Mouse (Mus musculus): Measurements from ENCODE around the gene Wap. TPM values are rescaled to one million over a fixed set of nuclear protein-coding genes. Genes with fewer than 3 reads are reported as not detected.

The Wap gene
- total and polyA plus RNA-seq, 3 experiments = not detected

DNA sequence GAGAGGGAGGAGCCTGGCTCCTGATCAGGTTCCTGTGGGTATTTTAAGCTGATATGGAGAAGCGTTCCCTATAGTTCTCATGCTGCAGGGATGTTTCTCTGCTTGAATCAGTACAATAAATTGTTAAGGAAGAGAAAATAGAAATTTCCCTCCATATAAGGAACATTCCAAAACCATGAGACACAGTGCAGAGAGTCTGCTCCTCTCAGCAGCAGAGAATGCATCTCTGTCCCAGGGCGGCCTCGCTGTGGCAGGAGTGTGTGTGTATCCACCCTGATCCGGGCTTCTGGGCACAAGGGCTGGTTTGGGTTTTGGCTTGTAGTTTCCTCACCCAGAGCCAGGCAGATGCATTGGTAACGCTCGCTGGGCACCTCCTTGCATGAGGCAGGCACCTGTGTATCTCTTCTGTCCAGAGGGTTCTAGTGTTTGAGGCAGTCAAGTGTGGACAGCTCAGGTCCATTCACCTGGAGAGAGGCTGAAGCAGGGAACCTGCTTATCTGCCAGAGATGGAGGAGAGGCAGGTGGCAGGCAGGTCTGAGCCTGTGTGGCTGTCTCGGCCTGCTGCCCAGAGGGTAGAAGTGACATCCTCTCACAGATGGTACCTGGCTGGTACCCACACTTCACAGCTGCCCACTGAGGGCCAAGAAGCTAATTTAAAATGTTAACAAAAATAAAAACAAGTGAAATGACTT lies 51.0 kb downstream of the Wap start:
- Histone ChIP-seq H3K4me3 (replicated peaks in 1 of 3; ENCODE audit: low read depth in 2 of 3, low read length in 2 of 3, poor library complexity in 1 of 3) (no peak overlapping the region), H3K9ac (ENCODE audit: insufficient read depth, low read depth) (no peak overlapping the region), H3K4me1 (ENCODE audit: control insufficient read depth in 1 of 2, insufficient read depth in 2 of 2) (peaks cover 20 to 79% of the 10 kb centered on the region in 2 experiments), H3K79me2 (replicated peaks; ENCODE audit: control insufficient read depth, extremely low read depth, insufficient read depth, poor library complexity, severe bottlenecking) (no peaks in the 10 kb centered on the region), H3K4me2 (ENCODE audit: insufficient read depth, low read depth, poor library complexity, severe bottlenecking) (no peak overlapping the region), H3K9me3 (replicated peaks; ENCODE audit: low read length) (no peaks in the 10 kb centered on the region), H3K27me3 (replicated peaks) (no peaks in the 10 kb centered on the region), H3K36me3 (replicated peaks in 1 of 2; ENCODE audit: control insufficient read depth in 1 of 2, insufficient read depth in 1 of 2, low read length in 1 of 2) (peaks cover 51 to 80% of the 10 kb centered on the region in 2 experiments), H3K27ac (ENCODE audit: insufficient read depth, low read depth) (peak overlapping the region; percentile 10; the same call in 1 of the 2 replicates)
- TF ChIP-seq ZC3H11A (IDR thresholded peaks at IDR 0.05; ENCODE audit: low read depth, low read length) = no peak
- TF ChIP-seq RAD21 (IDR thresholded peaks at IDR 0.05; ENCODE audit: low read depth, low read length) = no peak
- TF ChIP-seq UBTF (IDR thresholded peaks at IDR 0.05; ENCODE audit: low read depth, low read length) = no peak
- no peak for TF ChIP-seq MXI1 (IDR thresholded peaks at IDR 0.05; ENCODE audit: low read depth, low read length)
- TF ChIP-seq MAZ (IDR thresholded peaks at IDR 0.05; ENCODE audit: low read depth, low read length) = no peak
- no peak for TF ChIP-seq ZMIZ1 (IDR thresholded peaks at IDR 0.05; ENCODE audit: low read depth, low read length)
- TF ChIP-seq CHD1 (IDR thresholded peaks at IDR 0.05; ENCODE audit: low read depth, low read length) = no peak
- no peak for TF ChIP-seq ZNF384 (IDR thresholded peaks at IDR 0.05; ENCODE audit: low read depth, low read length)
- no peak for TF ChIP-seq TCF12 (IDR thresholded peaks at IDR 0.05; ENCODE audit: low read depth, low read length)
- in situ Hi-C loops (cut with MboI; ENCODE audit: low pct_ligation_motif_present, low pct_unique_long_range_greater_than_20kb, low sequenced_read_pairs) (no loop called here), dilution Hi-C loops (cut with MboI; ENCODE audit: extremely low pct_ligation_motif_present, extremely low pct_unique_long_range_greater_than_20kb, low sequenced_read_pairs) (no loop called here)
- DNase-seq (ENCODE audit: extremely low read depth) = no peak

DNA sequence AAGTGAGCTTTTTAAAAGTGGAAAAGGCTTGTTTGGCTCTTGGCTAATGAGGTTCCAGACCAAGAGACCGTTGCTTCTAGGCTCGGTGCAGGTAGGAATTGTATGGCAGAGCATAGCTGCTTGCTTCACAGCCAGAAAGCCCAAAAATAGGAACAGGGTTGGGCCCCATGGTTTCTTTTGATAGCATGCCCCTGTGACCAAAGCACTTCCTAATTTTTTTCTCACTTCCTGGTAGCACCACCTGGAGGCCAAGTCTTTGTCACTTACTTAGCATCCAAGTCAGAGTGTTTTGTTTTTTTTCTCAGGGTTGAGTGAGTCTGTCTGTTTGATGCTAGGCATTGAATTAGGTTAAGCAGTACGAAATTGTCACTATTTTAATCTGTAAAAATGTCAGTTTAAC lies 51.8 kb downstream of the Wap start:
- Histone ChIP-seq H3K4me3 (replicated peaks in 1 of 3; ENCODE audit: low read depth in 2 of 3, low read length in 2 of 3, poor library complexity in 1 of 3) (no peak overlapping the region), H3K36me3 (replicated peaks in 1 of 2; ENCODE audit: control insufficient read depth in 1 of 2, insufficient read depth in 1 of 2, low read length in 1 of 2) (peaks cover 45 to 73% of the 10 kb centered on the region in 2 experiments), H3K79me2 (replicated peaks; ENCODE audit: control insufficient read depth, extremely low read depth, insufficient read depth, poor library complexity, severe bottlenecking) (no peaks in the 10 kb centered on the region), H3K4me2 (ENCODE audit: insufficient read depth, low read depth, poor library complexity, severe bottlenecking) (no peak overlapping the region), H3K4me1 (ENCODE audit: control insufficient read depth in 1 of 2, insufficient read depth in 2 of 2) (peaks cover 20 to 79% of the 10 kb centered on the region in 2 experiments), H3K9me3 (replicated peaks; ENCODE audit: low read length) (no peaks in the 10 kb centered on the region), H3K27me3 (replicated peaks) (no peaks in the 10 kb centered on the region), H3K27ac (ENCODE audit: insufficient read depth, low read depth) (no peak overlapping the region), H3K9ac (ENCODE audit: insufficient read depth, low read depth) (no peak overlapping the region)
- peak; percentile 91 for DNase-seq (ENCODE audit: extremely low read depth)
- dilution Hi-C loops (cut with MboI; ENCODE audit: extremely low pct_ligation_motif_present, extremely low pct_unique_long_range_greater_than_20kb, low sequenced_read_pairs) = no loop called here
- in situ Hi-C loops (cut with MboI; ENCODE audit: low pct_ligation_motif_present, low pct_unique_long_range_greater_than_20kb, low sequenced_read_pairs) = no loop called here
- no peak for TF ChIP-seq KAT2A (IDR thresholded peaks at IDR 0.05; ENCODE audit: insufficient replicate concordance, low read length)
- TF ChIP-seq CTCF (conservative IDR thresholded peaks at IDR 0.05 in 1 of 2, IDR thresholded peaks at IDR 0.05 in 1 of 2; ENCODE audit: low read depth in 2 of 2, low read length in 2 of 2) = peak in 1 of 2 experiments; percentile 77; a peak in 2 of 4 replicates
- TF ChIP-seq SIN3A (IDR thresholded peaks at IDR 0.05; ENCODE audit: low read length) = peak; percentile 74
- peak; percentile 55 for TF ChIP-seq RAD21 (IDR thresholded peaks at IDR 0.05; ENCODE audit: low read depth, low read length)
- peak; percentile 48; the same call in 1 of the 2 replicates for TF ChIP-seq CHD2 (IDR thresholded peaks at IDR 0.05; ENCODE audit: low read length)
- TF ChIP-seq MEF2A (IDR thresholded peaks at IDR 0.05; ENCODE audit: borderline replicate concordance, low read depth, low read length) = peak; percentile 90
- TF ChIP-seq UBTF (IDR thresholded peaks at IDR 0.05; ENCODE audit: low read depth, low read length) = no peak
- no peak; the same call in 1 of the 2 replicates for TF ChIP-seq MAFK (IDR thresholded peaks at IDR 0.05; ENCODE audit: insufficient replicate concordance, low read length)
- 0 out of 2 replicates have a peak, but pooled peaks have one; percentile 87 for TF ChIP-seq RCOR1 (conservative IDR thresholded peaks at IDR 0.05; ENCODE audit: low read depth, low read length)
- peak; percentile 89 for TF ChIP-seq ELF1 (IDR thresholded peaks at IDR 0.05; ENCODE audit: low read depth, low read length)
- TF ChIP-seq ZC3H11A (IDR thresholded peaks at IDR 0.05; ENCODE audit: low read depth, low read length) = no peak
- peak; percentile 88 for TF ChIP-seq MAX (IDR thresholded peaks at IDR 0.05; ENCODE audit: low read length)
- TF ChIP-seq JUN (IDR thresholded peaks at IDR 0.05; ENCODE audit: insufficient read depth, low read depth, low read length) = peak; percentile 20; the same call in 1 of the 2 replicates
- TF ChIP-seq NELFE (IDR thresholded peaks at IDR 0.05; ENCODE audit: low read depth, low read length) = peak; percentile 48; the same call in 1 of the 2 replicates
- peak; percentile 69 for TF ChIP-seq ETS1 (conservative IDR thresholded peaks at IDR 0.05; ENCODE audit: low read depth, low read length)
- TF ChIP-seq SMC3 (IDR thresholded peaks at IDR 0.05; ENCODE audit: low read depth, low read length) = peak; percentile 65
- no peak for TF ChIP-seq TBP (conservative IDR thresholded peaks at IDR 0.05; ENCODE audit: low read depth, low read length)
- TF ChIP-seq USF1 (IDR thresholded peaks at IDR 0.05; ENCODE audit: low read depth, low read length) = peak; percentile 72
- peak; percentile 96 for TF ChIP-seq IRF4 (IDR thresholded peaks at IDR 0.05; ENCODE audit: low read depth, low read length)
- peak; percentile 97 for TF ChIP-seq ZNF384 (IDR thresholded peaks at IDR 0.05; ENCODE audit: low read depth, low read length)
- TF ChIP-seq TCF12 (IDR thresholded peaks at IDR 0.05; ENCODE audit: low read depth, low read length) = peak; percentile 90
- TF ChIP-seq EP300 (IDR thresholded peaks at IDR 0.05; ENCODE audit: low read length) = peak; percentile 95
- TF ChIP-seq PAX5 (IDR thresholded peaks at IDR 0.05; ENCODE audit: low read length) = no peak
- no peak for TF ChIP-seq GABPA (IDR thresholded peaks at IDR 0.05; ENCODE audit: insufficient replicate concordance, low read depth, low read length)
- 0 out of 2 replicates have a peak, but pooled peaks have one; percentile 17 for TF ChIP-seq MAZ (IDR thresholded peaks at IDR 0.05; ENCODE audit: low read depth, low read length)
- no peak for TF ChIP-seq JUND (conservative IDR thresholded peaks at IDR 0.05; ENCODE audit: low read depth, low read length)
- TF ChIP-seq POLR2AphosphoS2 (IDR thresholded peaks at IDR 0.05; ENCODE audit: low read depth, low read length) = no peak
- no peak for TF ChIP-seq ZMIZ1 (IDR thresholded peaks at IDR 0.05; ENCODE audit: low read depth, low read length)

Data from CH12.LX (cell line).